Mouse (Mus musculus) ES-Bruce4 (cell line): ENCODE measurements at regions not wholly inside any gene's neighbourhood (a gene's known extent, or its start where the extent isn't known, plus 50 kb on each side); places are given as distances from the start of the nearest gene placed in this dataset.

Experiments used
- CTCF ChIP-seq: IDR thresholded peaks from one replicate; pipeline ENCODE4 v1.8.1; 2011; ENCODE audit warnings: low read depth, low read length
- EP300 ChIP-seq: IDR thresholded peaks from 2 replicates; pipeline ENCODE4 v1.6.1; 2011; ENCODE audit warnings: low read depth, low read length; ENCODE audit not compliant: insufficient read depth
- POLR2A ChIP-seq: IDR thresholded peaks from one replicate; pipeline ENCODE4 v1.8.1; 2011; ENCODE audit warnings: low read length; ENCODE audit not compliant: insufficient read depth

- TF ChIP-seq CTCF (no peak), POLR2A (no peak), EP300 (no peak)
Measured at GRCm38 (mm10) chr15:61322243-61322642, 399.4 kb upstream of the A1bg start.
